Mouse (Mus musculus) ZHBTc4 (cell line): ENCODE data around the gene Plekha8.
A peak's percentile ranks its signal among the peaks of the same experiment; 100 is the strongest.

Experiments
- DNase-seq: peaks from one replicate; pipeline ENCODE4 v3.0.0-alpha.2; 2011; ENCODE audit warnings: low read depth, low spot score

Gene Plekha8

DNA sequence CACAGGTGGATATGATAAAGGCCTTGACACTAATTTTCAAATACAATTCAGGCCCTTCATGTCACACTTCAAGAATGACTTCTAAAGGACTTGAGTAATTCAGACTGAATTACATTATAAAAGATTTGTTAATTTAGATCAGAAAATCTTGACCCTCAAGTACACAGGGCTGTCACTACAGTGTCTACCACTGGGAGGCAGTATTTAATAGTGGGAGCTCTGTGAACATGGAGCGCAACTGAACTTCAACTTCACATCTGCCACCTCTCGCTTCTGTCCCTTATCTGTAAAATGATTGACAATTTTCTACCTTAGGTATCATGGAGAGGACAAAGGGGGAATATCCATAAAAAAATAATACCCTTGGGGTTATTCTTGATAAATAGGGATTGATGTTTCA, 8.7 kb upstream of the Plekha8 start:
- DNase-seq: peak; percentile 72

DNA sequence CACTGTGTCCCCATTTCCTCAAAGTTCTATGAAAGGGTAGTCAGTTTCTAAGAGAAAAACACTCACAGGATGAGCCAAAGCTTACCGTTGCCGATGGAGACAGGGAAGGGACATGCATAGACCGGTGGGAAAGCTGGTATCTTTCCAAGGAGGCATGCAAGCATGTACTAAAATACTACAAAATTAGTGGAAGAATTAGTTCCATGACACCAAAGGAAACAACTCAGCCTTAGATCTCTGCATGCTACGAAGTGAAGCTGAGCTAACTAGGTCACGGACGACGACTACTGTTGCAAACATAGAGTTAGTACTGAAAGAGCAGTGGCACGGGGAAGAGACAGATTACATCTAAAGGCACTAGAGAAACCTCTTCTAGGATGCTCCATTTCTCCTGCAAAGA, 8.0 kb upstream of the Plekha8 start:
- no peak for DNase-seq

DNA sequence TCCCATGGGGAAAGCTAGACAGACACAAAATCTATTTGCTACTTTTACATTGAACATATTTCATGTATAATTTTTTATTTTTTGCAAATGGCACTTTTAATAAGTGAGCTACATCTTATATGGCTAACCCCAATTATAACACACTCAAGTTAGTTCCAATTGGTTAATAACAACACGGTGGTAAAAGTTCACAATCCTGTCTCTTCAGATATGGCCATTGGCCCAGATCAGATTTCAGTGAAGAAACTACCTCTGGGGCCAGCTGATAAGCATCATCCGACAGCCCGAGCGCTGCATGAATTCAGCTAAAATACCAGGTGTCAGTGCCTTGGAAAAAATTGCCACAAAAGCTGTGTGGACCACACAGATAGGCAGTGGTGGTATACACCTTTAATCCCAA, 7.2 kb upstream of the Plekha8 start:
- no peak for DNase-seq

DNA sequence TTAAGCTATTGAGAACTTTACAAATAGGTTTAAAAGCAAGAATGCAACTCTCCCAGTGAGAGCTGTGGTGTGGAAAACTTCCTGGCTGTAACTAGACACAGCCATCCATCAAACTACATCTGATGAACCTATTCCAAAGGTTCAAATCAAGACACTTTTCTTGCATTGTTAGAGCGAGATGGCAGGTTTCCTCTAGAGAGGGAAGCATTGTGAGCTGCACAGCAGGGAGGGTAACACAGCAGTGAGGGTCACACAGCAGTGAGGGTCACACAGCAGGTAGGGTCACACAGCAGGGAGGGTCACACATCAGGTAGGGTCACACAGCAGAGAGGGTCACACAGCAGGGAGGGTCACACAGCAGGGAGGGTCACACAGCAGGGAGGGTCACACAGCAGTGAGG, 6.7 kb upstream of the Plekha8 start:
- peak; percentile 73 for DNase-seq

DNA sequence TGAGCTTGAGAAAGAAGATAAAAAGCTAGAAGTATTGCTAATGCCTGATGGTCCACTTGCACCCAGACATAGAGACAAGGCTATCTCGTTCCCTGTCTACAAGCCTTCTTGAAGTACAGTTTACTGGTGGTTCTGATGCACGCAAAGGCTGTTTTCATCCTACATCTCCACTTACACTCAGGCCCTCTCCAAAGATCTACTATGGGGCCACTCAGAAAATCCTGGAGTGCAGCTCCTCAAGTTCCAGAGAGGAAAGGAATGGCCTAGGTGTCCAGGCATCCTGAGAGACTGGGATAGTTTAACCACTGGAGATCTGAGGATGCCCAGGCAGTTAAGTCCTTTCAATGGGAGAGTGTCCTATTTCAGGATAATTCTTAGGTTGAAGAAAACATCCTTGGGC, 4.2 kb upstream of the Plekha8 start:
- DNase-seq: no peak

DNA sequence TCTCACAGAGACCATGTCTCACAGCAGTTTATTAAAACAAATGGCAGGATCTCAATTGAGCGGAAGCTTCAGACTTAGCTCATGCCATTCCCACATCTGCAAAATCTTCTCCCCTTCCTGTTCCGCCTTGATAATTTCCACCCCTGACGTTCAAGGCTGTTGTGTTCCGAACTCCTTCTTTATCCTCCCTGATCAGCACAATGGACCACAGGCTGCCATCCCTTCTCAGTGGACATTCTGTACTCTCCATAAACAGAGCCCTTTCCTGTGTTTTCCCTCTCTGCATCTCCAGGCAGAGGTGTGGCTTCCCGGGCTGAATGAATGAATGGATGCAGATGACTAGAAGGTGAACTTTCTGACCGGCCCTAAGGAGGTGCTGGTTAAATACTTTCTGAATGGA, 3.1 kb upstream of the Plekha8 start:
- no peak for DNase-seq

DNA sequence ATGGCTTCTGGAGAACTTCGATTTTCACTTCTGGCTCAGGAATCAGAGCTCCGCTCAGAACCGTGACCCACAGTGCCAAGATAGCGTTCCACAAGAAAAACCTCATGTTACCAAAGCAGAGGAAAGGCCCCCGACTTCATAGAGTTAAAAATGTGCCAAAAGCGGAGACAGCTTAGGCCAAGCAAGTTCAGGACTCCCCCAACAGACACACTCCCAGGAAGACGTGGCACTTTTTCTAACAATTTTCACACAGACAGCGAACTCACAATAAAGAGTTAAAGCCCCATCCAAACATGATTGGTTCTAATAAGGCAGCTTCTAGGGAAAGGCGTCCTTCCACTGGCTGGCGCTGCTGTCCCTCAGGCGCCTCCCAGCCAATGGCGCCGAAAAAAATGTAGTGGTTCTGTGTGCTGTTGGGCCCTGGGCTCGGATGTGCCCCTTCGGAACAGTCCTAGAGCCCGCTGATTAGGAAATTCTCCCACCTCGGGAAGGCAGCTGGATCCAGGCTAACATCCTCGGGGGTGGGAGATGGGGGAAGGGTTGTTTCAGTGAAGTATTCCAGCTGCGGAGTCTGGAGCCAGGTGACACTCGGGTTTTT, 1.9 kb upstream of the Plekha8 start:
- peak; percentile 91 for DNase-seq

DNA sequence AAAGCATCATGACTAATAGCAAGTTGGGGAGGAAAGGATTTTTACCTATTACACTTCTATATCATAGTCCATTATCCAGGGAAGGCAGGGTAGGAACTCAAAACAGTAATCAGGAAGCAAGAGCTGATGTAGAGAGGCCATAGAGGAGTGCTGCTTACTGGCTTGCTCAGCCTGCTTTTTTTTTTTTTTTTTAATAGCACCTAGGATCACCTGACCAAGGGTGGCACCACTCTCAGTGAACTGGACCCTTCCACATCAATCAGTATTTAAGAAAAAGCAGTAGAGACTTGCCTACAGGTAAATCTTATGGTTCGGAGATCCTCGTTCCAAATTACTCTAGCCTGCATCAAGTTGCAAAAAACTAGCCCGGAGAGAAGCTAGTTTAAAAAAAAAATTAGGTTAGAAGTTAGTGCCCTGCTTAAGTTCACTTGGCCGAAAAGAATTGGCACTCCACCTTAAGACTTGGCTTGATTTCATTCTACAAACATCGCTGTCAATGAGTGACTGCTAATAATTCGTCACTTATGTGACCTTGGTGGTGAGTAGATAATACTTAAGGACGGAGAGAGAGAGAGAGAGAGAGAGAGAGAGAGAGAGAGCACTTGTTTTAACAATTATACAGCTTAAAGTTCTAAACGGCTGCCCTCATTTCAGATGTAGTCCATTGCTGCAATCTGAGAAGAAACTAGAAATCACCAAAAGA, 994 bp upstream of the Plekha8 start:
- no peak for DNase-seq

DNA sequence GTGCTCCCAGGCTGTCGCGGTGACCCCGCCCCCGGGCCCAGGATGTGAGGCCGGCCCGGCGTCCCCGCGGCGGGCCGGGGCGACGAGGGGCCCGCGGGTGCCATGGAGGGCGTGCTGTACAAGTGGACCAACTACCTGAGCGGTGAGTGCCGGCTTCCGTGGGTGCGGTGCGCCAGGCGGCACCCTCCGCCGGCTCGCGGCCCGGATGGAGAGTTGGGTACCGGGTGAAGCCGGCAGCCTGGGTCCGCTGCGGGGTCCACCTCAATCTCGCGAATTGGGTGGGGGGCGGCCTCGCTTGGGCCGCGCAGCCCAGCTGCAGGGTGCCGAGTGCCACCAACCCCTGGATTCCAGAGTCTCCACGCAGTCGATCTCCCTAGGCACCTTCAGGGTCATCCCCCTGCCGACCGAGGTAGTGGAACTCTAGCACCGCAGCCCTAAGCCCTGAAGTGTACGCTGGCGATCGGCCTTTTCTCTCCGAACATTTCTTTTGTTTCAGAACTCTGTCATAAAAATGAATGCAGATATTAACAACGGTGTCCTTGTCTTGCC, 493 bp downstream of the Plekha8 start:
- DNase-seq: peak; percentile 48

DNA sequence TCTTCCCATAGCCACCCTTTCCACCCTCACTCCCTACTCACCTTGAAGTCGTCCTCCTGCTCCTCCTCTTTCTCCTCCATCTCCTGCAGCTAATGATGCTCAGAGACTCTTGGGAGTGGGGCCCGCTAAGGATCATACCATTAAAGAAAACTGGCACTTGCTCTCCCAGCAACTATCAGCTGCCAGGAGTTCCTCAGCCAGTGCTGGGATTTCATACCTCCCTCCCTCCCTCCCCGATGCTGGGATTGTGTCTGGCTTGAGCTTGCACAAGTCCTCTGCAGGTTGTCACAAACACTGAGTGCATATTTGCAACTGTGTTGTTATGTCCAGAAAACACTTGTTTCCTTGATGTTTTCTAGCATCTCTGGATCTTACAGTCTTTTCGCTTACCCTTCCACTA, 2.3 kb downstream of the Plekha8 start, which contains the start of gene Fkbp14:
Gene Fkbp14 (minus strand): TSS at position 101 of the 400 bp plus-strand sequence.
- no peak for DNase-seq

DNA sequence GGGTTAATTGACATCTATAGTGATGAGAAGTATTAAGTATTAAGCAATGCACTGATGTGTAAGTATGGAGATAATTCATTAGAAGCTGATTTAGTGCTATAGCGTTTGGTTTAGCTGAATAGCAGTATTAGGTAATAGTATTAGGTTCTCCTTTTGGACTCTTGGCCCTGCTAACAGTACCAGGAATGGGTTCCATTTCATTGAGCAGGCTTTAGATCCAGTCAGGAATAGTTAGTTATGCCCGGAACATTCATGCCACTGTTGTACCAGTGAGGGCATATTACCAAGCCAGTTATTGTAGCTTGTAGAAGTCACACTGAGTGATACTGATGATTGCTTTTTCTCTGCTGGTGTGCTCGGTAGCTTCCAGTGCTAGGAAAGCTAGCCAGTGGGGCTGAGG, 2.8 kb downstream of the Plekha8 start:
- no peak for DNase-seq

DNA sequence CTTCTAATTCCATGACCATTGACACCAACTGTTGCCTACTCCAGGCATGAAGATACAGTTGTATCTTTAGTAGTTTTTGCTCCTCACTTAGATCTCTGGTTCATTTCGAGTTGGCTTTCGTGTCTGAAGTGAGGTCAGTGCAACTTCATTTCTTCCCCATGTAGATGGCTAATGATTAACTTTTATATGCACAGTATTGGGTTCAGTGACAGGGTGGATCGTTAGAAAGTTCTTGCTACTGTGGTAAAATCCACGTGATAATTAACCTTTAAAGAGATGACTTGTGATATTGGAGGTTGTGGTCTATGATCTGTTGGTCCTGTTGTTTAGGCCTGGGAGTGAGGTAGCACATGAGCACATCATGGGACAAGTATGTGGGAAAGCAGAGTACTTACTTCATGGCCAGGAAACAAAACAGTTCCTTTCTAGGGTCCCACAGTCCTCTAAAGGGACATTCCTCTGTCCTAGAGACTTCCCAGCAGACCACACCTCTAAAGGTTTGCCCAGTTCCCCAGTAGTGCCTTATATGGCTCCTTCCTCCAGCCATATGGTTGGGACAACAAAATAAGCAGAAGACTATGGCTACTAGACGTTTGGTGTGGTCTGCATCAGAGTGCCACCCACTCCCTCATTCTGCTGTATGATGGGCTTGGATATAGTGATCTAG, 5.9 kb downstream of the Plekha8 start:
- no peak for DNase-seq

DNA sequence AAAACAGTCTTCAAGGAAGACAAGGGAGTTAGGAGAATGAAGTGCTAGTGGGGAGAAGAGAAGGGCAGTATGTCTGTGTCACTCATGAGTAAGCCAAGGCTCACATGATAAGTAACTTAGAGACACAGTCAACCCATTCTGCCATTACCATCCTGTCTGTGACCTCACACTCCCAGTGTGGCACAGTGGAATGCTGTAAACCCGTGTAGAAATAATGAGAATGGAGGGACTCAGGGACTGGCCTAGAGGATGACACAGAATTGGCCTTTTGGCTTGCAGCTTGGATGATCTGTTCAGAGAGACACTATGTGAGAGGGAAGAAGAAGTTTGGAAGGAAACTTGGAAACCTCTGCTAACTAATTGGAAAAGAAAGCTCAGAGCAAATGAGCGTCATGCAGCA, 8.0 kb downstream of the Plekha8 start:
- DNase-seq: no peak

DNA sequence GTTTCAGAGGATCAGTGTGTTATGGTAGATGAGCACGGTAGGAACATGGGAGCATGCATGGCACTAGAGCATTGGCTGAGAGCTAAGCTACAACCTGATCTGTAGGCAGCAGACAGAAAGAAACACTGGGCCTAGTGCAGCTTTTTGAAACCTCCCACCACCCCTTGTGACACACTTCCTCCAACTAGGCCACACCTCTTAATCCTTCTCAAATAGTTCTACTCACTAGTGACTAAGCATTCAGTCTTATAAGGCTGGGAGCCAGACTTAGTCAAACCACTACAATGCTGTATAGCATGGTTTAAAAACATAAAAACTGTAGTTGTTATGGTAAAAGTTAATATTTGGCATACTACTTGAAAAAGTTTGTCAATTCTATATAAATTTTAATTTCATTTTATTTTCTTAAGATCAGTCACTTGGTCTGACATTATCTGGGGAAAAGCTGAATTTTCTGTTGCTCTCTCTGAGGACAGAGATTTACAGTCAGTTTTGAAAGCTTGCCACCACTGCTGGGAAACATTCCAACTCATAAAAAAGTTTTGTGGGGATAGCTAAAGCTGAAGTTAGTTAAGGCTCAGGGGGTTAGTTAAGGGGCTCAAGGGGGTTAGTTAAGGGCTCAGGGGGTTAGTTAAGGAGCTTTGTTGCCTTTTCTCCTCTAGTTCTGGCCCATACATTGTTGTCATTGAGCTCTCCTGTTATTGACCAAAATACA, 9.2 kb downstream of the Plekha8 start:
- no peak for DNase-seq

DNA sequence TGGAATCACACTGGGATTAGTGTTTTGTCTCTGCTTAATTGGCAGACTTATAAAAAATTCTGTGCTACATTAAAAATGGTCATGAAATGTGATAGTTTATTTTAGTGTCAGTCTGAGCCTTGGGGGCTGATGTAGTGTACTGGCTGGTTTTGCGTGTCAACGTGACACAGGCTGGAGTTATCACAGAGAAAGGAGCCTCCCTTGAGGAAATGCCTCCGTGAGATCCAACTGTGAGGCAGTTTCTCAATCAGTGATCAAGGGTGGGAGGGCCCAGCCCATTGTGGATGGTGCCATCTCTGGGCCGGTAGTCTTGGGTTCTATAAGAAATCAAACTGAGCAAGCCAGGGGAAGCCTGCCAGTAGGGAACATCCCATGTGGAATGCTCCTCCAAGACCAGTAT, 11.3 kb downstream of the Plekha8 start:
- DNase-seq: no peak

DNA sequence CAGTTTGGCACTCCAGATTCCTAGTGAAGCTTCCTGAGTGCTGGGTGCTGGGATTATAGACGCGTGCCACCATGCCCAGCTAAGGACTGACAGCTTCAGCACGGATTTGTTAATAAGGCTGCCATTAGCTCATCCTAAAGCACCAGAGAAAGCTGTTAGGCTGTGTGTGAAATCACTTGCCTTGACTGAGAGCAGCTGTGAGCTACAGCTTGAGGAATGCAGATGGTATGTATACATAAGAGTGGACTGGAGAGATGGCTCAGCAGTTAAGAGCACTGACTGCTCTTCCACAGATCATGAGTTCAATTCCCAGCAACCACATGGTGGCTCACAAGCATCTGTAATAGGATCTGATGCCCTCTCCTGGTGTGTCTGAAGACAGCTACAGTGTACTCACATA, 22.5 kb downstream of the Plekha8 start:
- DNase-seq: peak; percentile 16

DNA sequence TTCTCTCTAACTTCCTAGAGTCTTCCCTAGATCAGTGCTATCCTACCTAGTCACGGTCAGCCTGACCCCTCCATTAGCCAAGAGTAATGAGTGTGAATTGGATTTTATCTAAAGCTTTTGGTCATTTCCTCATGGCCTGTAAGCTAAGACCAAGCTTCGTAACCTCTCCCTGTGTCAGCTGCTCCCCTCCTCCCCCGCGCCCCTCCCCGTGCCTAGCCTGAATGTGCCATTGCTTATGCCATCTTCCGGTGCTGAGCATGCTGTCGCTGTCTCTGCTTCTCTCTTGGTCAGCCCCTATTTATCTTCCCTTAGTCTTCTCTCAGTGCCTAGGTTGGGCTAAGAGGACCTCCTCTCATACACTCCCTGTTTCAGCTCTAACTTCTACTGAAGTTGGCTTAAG, 24.6 kb downstream of the Plekha8 start:
- DNase-seq: no peak

DNA sequence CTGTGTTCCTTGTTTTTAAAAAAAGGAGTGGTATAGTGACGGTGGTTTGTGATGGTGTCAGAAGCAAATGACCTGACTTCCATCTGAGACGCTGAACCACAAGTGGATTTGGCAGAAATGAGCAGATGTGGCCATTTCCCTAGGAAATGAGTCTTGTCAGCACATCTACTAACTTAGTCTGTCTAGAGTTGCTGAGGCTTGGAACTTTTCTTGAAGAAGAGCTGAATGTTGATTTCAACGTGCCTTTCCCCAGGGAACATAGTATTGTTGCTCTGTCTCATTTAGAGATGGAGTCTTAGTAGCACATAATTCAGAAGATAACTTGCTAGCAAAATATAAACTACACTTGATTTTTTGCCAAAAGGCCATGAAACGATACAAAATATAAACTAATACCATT, 25.4 kb downstream of the Plekha8 start:
- DNase-seq: no peak

DNA sequence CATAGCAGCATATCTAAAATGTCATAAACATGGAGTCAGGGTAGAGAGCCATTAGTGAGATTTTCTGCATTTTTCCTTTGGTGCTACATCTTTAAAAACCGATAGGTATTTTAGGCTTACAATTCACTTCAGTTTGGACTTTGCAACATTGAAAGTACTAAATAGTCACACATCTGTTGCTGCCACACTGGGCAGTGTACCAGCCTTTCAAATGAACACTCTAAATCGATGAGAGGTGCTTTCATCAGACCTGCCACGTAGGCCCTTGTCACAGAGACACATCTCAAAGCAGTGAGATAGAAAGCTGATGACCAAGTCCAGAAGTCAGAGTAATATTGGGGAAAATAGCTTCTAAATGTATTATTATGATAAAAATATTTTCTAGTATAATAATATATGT, 33.5 kb downstream of the Plekha8 start:
- no peak for DNase-seq

DNA sequence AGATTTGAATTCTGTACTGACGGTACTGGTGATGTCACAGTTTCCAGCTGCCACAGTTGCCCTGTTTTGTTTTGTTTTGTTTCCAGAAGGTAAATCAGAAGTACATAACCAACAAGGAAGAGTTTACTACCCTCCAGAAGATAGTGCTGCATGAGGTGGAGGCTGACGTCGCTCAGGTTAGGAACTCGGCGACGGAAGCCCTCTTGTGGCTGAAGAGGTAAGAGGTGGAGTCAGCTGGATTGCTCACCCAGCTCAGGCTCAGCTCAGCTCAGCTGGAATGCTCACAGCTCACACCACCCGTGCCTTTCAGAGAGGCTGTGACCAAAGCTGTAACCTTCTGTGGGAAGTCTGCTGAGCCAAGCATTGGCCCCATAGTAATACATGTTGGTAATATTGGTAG, 34.8 kb downstream of the Plekha8 start:
- DNase-seq: peak; percentile 66

DNA sequence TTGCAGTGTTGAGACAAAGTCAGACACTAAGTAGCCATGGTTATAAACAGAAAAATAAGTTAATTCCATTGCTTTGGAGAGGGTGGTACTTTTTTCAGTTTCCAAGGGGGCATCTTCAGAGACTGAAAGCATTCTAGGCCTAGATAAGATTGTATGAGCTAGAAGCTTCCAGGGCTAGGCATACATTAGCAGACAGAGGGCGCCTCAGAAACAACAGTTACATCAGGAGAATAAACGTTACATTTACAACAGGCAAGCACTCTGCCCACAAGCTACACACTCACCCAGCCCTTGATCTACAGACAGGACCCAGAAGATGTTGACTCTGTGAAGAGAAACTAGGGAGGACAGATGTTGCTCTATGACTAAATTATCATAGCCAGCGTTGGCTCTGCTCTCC, 36.6 kb downstream of the Plekha8 start:
- DNase-seq: peak; percentile 7

DNA sequence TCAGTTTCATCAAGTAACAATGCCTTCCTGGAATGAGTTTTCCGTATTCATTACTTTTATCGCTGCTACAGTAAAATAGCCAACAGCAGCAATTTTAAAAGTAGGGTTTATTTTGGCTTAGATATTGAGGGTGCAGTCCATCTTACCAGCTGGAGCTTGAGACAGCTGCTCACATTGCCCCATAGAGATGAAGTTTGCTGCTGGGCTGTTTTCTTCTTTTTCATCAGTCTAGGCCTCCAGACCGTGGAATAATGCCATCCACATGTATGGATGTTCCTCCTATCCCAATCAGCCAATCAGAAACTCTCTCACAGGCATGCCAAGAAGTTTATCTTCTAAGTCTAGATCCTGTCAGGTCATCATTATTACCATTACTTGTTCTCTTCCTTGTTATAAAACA, 45.0 kb downstream of the Plekha8 start:
- no peak for DNase-seq
